Mouse (Mus musculus) limb, embryonic 15.5 days (tissue): Measurements from ENCODE around the gene Rpl36a. TPM values are rescaled to one million over a fixed set of nuclear protein-coding genes. Genes with fewer than 3 reads are reported as not detected.
A peak's percentile ranks its signal among the peaks of the same experiment; 100 is the strongest.

Experiments
- ATAC-seq: fragments of 200-750 bp; cut with Nextera tagmentation; 2 replicates; pipeline ENCODE4 v1.8.0; 2017; ENCODE audit warnings: low read depth, moderate TSS enrichment; ENCODE audit not compliant: insufficient number of reproducible peaks, low FRiP score, low TSS enrichment
- H3K27ac ChIP-seq: fragments of 300-500 bp; sonication (generic); 2 replicates; pipeline ENCODE4 v1.5.1; 2015; ENCODE audit warnings: moderate library complexity, mild to moderate bottlenecking, inconsistent platforms
- H3K27me3 ChIP-seq: fragments of 300-500 bp; sonication (generic); 2 replicates; pipeline ENCODE4 v1.6.1; 2015; ENCODE audit warnings: inconsistent platforms
- H3K36me3 ChIP-seq: fragments of 300-500 bp; sonication (generic); 2 replicates; pipeline ENCODE4 v1.6.1; 2015; ENCODE audit warnings: inconsistent platforms
- H3K4me1 ChIP-seq: fragments of 300-500 bp; sonication (generic); 2 replicates; pipeline ENCODE4 v1.6.1; 2015; ENCODE audit warnings: inconsistent platforms
- H3K4me2 ChIP-seq: fragments of 300-500 bp; sonication (generic); 2 replicates; pipeline ENCODE4 v1.6.1; 2015; ENCODE audit warnings: mild to moderate bottlenecking, inconsistent platforms
- H3K4me3 ChIP-seq: fragments of 300-500 bp; sonication (generic); 2 replicates; pipeline ENCODE4 v1.5.1; 2015; ENCODE audit warnings: mild to moderate bottlenecking, inconsistent platforms
- H3K9ac ChIP-seq: fragments of 300-500 bp; sonication (generic); 2 replicates; pipeline ENCODE4 v1.6.1; 2015; ENCODE audit warnings: inconsistent platforms
- H3K9me3 ChIP-seq: fragments of 300-500 bp; sonication (generic); 2 replicates; pipeline ENCODE4 v1.6.1; 2016; ENCODE audit warnings: inconsistent platforms
- WGBS: fragments of 180-500 bp; shearing (Covaris S2); methylation state at CpG from one replicate; pipeline ENCODE4 v1.1.7; 2015; 5-methylcytosine and 5-hydroxymethylcytosine counted together
- polyA plus RNA-seq: library from polyadenylated mRNA; unstranded; fragments of >200 nt; fragmentation: Nextera tagmentation; extraction: Ambion mirVana; gene quantifications from 2 replicates; pipeline ENCODE4 v1.2.1, GENCODE M21; 2015

The Rpl36a gene
- polyA plus RNA-seq, 1 experiment from 2014 or later, result 416 TPM

- Histone ChIP-seq H3K9ac (no peak overlapping the region), H3K9me3 (no peaks in the 10 kb centered on the region), H3K4me3 (no peak overlapping the region), H3K4me1 (no peaks in the 10 kb centered on the region), H3K4me2 (no peak overlapping the region), H3K27ac (no peak overlapping the region), H3K27me3 (no peaks in the 10 kb centered on the region; the same call in 1 of the 2 replicates), H3K36me3 (no peaks in the 10 kb centered on the region)
- 76% methylated on average over 4 of the region's 4 CpGs for WGBS
- no peak for ATAC-seq
These were observed 7.6 kb upstream of the Rpl36a start for GRCm38 (mm10) chrX:134577896-134578295.

GRCm38 (mm10) chrX:134580528-134581305, 4.7 kb upstream of the Rpl36a start:
- no peak overlapping the region for H3K27ac ChIP-seq
- no peak overlapping the region for H3K9ac ChIP-seq
- H3K4me1 ChIP-seq, result no peaks in the 10 kb centered on the region
- 82% methylated on average over 14 of the region's 14 CpGs for WGBS
- no peaks in the 10 kb centered on the region for H3K36me3 ChIP-seq
- no peaks in the 10 kb centered on the region; the same call in 1 of the 2 replicates for H3K27me3 ChIP-seq
- no peak for ATAC-seq
- H3K4me3 ChIP-seq, result no peak overlapping the region
- no peaks in the 10 kb centered on the region for H3K9me3 ChIP-seq
- H3K4me2 ChIP-seq, result no peak overlapping the region

- Histone ChIP-seq H3K9me3 (no peaks in the 10 kb centered on the region), H3K9ac (no peak overlapping the region), H3K36me3 (no peaks in the 10 kb centered on the region), H3K4me1 (no peaks in the 10 kb centered on the region), H3K4me3 (no peak overlapping the region), H3K27ac (no peak overlapping the region), H3K4me2 (no peak overlapping the region), H3K27me3 (no peaks in the 10 kb centered on the region; the same call in 1 of the 2 replicates)
- no peak for ATAC-seq
- WGBS, result 79% methylated on average over 11 of the region's 11 CpGs
These were observed 3.2 kb upstream of the Rpl36a start for GRCm38 (mm10) chrX:134582270-134582669.

GRCm38 (mm10) chrX:134582888-134583669, 2.4 kb upstream of the Rpl36a start, which contains the start of gene Btk:
Btk (minus strand) TSS chrX:134583570.
- WGBS, result 81% methylated on average over 11 of the region's 11 CpGs
- no peak within 1 kb of the TSS for H3K9ac ChIP-seq

GRCm38 (mm10) chrX:134586447-134586846, 993 bp downstream of the Rpl36a start:
- Histone ChIP-seq H3K27ac (0 out of 2 replicates have a peak overlapping the region, but pooled peaks have one; percentile 90), H3K4me1 (no peaks in the 10 kb centered on the region), H3K36me3 (peaks cover 8% of the 10 kb centered on the region; the same call in 1 of the 2 replicates), H3K27me3 (no peaks in the 10 kb centered on the region; the same call in 1 of the 2 replicates), H3K9ac (peak overlapping the region; percentile 40; the same call in 1 of the 2 replicates), H3K4me3 (peak overlapping the region; percentile 48), H3K9me3 (no peaks in the 10 kb centered on the region), H3K4me2 (peak overlapping the region; percentile 44)
- 46% methylated on average over 8 of the region's 8 CpGs for WGBS
- ATAC-seq, result no peak

More at GRCm38 (mm10) chrX:134582888-134583669, 2.4 kb upstream of the Rpl36a start, which contains the start of gene Btk:
- H3K4me3 ChIP-seq, result no peak within 1 kb of the TSS
- no peaks in the 10 kb centered on the region for H3K9me3 ChIP-seq
- no peaks in the 10 kb centered on the region for H3K4me1 ChIP-seq
- H3K36me3 ChIP-seq, result no peaks in the 10 kb centered on the region
- no peak for ATAC-seq
- H3K27ac ChIP-seq, result no peak within 1 kb of the TSS
- H3K4me2 ChIP-seq, result no peak within 1 kb of the TSS
- no peaks in the 10 kb centered on the region; the same call in 1 of the 2 replicates for H3K27me3 ChIP-seq

- no peak for ATAC-seq
- no peak overlapping the region for H3K27ac ChIP-seq
- H3K9ac ChIP-seq, result no peak overlapping the region
- peaks cover 8% of the 10 kb centered on the region; the same call in 1 of the 2 replicates for H3K36me3 ChIP-seq
- H3K27me3 ChIP-seq, result no peaks in the 10 kb centered on the region
- no peaks in the 10 kb centered on the region for H3K9me3 ChIP-seq
- no peaks in the 10 kb centered on the region for H3K4me1 ChIP-seq
- WGBS, result 78% methylated on average over 4 of the region's 4 CpGs
- no peak overlapping the region for H3K4me2 ChIP-seq
- H3K4me3 ChIP-seq, result no peak overlapping the region
These were observed 2.8 kb downstream of the Rpl36a start for GRCm38 (mm10) chrX:134588261-134588660.

GRCm38 (mm10) chrX:134588997-134589396, 3.5 kb downstream of the Rpl36a start:
- no peak for ATAC-seq
- H3K9ac ChIP-seq, result no peak overlapping the region

GRCm38 (mm10) chrX:134589836-134590235, 4.4 kb downstream of the Rpl36a start:
- Histone ChIP-seq H3K27me3 (no peaks in the 10 kb centered on the region), H3K4me1 (no peaks in the 10 kb centered on the region), H3K9me3 (no peaks in the 10 kb centered on the region), H3K27ac (no peak overlapping the region), H3K36me3 (peaks cover 8% of the 10 kb centered on the region; the same call in 1 of the 2 replicates), H3K4me2 (no peak overlapping the region), H3K9ac (no peak overlapping the region), H3K4me3 (no peak overlapping the region)
- whole genome bisulfite sequencing, result 49% methylated on average over 5 of the region's 5 CpGs
- ATAC-seq, result no peak

More at GRCm38 (mm10) chrX:134588997-134589396, 3.5 kb downstream of the Rpl36a start:
- WGBS, result 83% methylated on average over 3 of the region's 3 CpGs
- Histone ChIP-seq H3K9me3 (no peaks in the 10 kb centered on the region), H3K4me3 (no peak overlapping the region), H3K4me1 (no peaks in the 10 kb centered on the region), H3K27ac (no peak overlapping the region), H3K27me3 (no peaks in the 10 kb centered on the region), H3K4me2 (no peak overlapping the region), H3K36me3 (peaks cover 8% of the 10 kb centered on the region; the same call in 1 of the 2 replicates)

GRCm38 (mm10) chrX:134599922-134600565, 14.6 kb downstream of the Rpl36a start:
- H3K27ac ChIP-seq, result no peak overlapping the region
- no peak for ATAC-seq
- H3K4me2 ChIP-seq, result peak overlapping the region; percentile 49
- WGBS, result 22% methylated on average over 10 of the region's 10 CpGs
- H3K27me3 ChIP-seq, result 0 out of 2 replicates have a peak, but pooled peaks cover 3% of the 10 kb centered on the region
- H3K9me3 ChIP-seq, result no peaks in the 10 kb centered on the region
- H3K9ac ChIP-seq, result peak overlapping the region; percentile 47; the same call in 1 of the 2 replicates
- no peaks in the 10 kb centered on the region for H3K36me3 ChIP-seq
- H3K4me1 ChIP-seq, result peaks cover 2% of the 10 kb centered on the region; the same call in 1 of the 2 replicates
- H3K4me3 ChIP-seq, result peak overlapping the region; percentile 53

- 22% methylated on average over 33 of the region's 33 CpGs for WGBS
- Histone ChIP-seq H3K27ac (peak within 1 kb of the TSS; percentile 93), H3K4me3 (peak within 1 kb of the TSS; percentile 53), H3K4me1 (peaks cover 2% of the 10 kb centered on the region; the same call in 1 of the 2 replicates), H3K4me2 (peak within 1 kb of the TSS; percentile 49), H3K9me3 (no peaks in the 10 kb centered on the region), H3K9ac (peak within 1 kb of the TSS; percentile 47), H3K27me3 (0 out of 2 replicates have a peak, but pooled peaks cover 3% of the 10 kb centered on the region), H3K36me3 (no peaks in the 10 kb centered on the region)
- ATAC-seq, result peak; percentile 96
These were observed 15.4 kb downstream of the Rpl36a start, which contains the start of the genes Gla and Hnrnph2 for GRCm38 (mm10) chrX:134600659-134601379. Gla (minus strand) TSS chrX:134601125. Hnrnph2 (plus strand) TSS chrX:134601179.
